Mouse (Mus musculus) CH12.LX (cell line): ENCODE data around the gene Ptprd. TPM values are rescaled to one million over a fixed set of nuclear protein-coding genes. Genes with fewer than 3 reads are reported as not detected.

Experiments
- DNase-seq: peaks from one replicate; pipeline ENCODE4 v3.0.0-alpha.2; 2013; ENCODE audit errors: extremely low read depth
- H3K27ac ChIP-seq: 2 replicates; pipeline ENCODE4 v1.5.1; 2012; ENCODE audit warnings: low read depth, mild to moderate bottlenecking, control low read depth, moderate library complexity; ENCODE audit not compliant: insufficient read depth
- H3K27me3 ChIP-seq: replicated peaks from 2 replicates; pipeline ENCODE3; 2012; ENCODE audit warnings: inconsistent platforms
- H3K36me3 ChIP-seq, 2 experiments: replicated peaks in 1 of 2; 2 replicates each; pipeline versions ENCODE3 to v1.6.1; 2012; ENCODE audit warnings: inconsistent platforms in 1 of 2, low read length in 1 of 2, mild to moderate bottlenecking in 1 of 2, mixed read lengths in 1 of 2, moderate library complexity in 1 of 2; ENCODE audit not compliant: control insufficient read depth in 1 of 2, insufficient read depth in 1 of 2
- H3K4me1 ChIP-seq, 2 experiments: 2 replicates each; pipeline ENCODE4 v1.6.1; 2012; ENCODE audit warnings: inconsistent platforms in 1 of 2, moderate library complexity in 1 of 2; ENCODE audit not compliant: insufficient read depth in 2 of 2, control insufficient read depth in 1 of 2
- H3K4me2 ChIP-seq: 2 replicates; pipeline ENCODE4 v1.6.1; 2012; ENCODE audit warnings: low read depth, mild to moderate bottlenecking, control low read depth; ENCODE audit not compliant: poor library complexity, insufficient read depth, severe bottlenecking
- H3K4me3 ChIP-seq, 3 experiments: fragments of 150-350 bp in 1 of 3; sonication (generic) in 1 of 3; replicated peaks in 1 of 3; 2 replicates each; pipeline versions ENCODE3 to v1.5.1; 2011 to 2012; ENCODE audit warnings: low read depth in 2 of 3, low read length in 2 of 3, mild to moderate bottlenecking in 2 of 3, moderate library complexity in 2 of 3, control low read depth in 1 of 3, improper control_type of control experiment in 1 of 3, inconsistent platforms in 1 of 3, mixed read lengths in 1 of 3; ENCODE audit not compliant: poor library complexity in 1 of 3
- H3K79me2 ChIP-seq: replicated peaks from 2 replicates; pipeline ENCODE4 v1.6.1; 2012; ENCODE audit warnings: mild to moderate bottlenecking, moderate library complexity; ENCODE audit not compliant: control insufficient read depth, poor library complexity, insufficient read depth, severe bottlenecking; ENCODE audit errors: extremely low read depth
- H3K9ac ChIP-seq: 2 replicates; pipeline ENCODE4 v1.6.1; 2012; ENCODE audit warnings: low read depth, mild to moderate bottlenecking, control low read depth, moderate library complexity; ENCODE audit not compliant: insufficient read depth
- H3K9me3 ChIP-seq: replicated peaks from 2 replicates; pipeline ENCODE3; 2012; ENCODE audit warnings: low read length, inconsistent platforms, mixed read lengths
- BHLHE40 ChIP-seq: IDR thresholded peaks from 2 replicates; pipeline ENCODE4 v1.6.1; 2011; ENCODE audit warnings: mild to moderate bottlenecking, low read depth, low read length, improper control_type of control experiment
- CHD1 ChIP-seq: IDR thresholded peaks from 2 replicates; pipeline ENCODE4 v1.6.1; 2012; ENCODE audit warnings: low read depth, low read length, improper control_type of control experiment, inconsistent platforms
- CHD2 ChIP-seq: IDR thresholded peaks from 2 replicates; pipeline ENCODE4 v1.6.1; 2011; ENCODE audit warnings: low read length, improper control_type of control experiment
- EP300 ChIP-seq: IDR thresholded peaks from 2 replicates; pipeline ENCODE4 v1.6.1; 2011; ENCODE audit warnings: low read length, improper control_type of control experiment
- ETS1 ChIP-seq: conservative IDR thresholded peaks from 2 replicates; pipeline ENCODE4 v1.6.1; 2012; ENCODE audit warnings: low read depth, mild to moderate bottlenecking, inconsistent platforms, low read length, improper control_type of control experiment, moderate library complexity
- GABPA ChIP-seq: IDR thresholded peaks from 2 replicates; pipeline ENCODE4 v1.6.1; 2012; ENCODE audit warnings: low read depth, low read length, improper control_type of control experiment, inconsistent platforms; ENCODE audit not compliant: insufficient replicate concordance
- JUND ChIP-seq: conservative IDR thresholded peaks from 2 replicates; pipeline ENCODE4 v1.6.1; 2011; ENCODE audit warnings: low read depth, low read length, improper control_type of control experiment
- KAT2A ChIP-seq: IDR thresholded peaks from 2 replicates; pipeline ENCODE4 v1.6.1; 2012; ENCODE audit warnings: low read length, improper control_type of control experiment, inconsistent platforms; ENCODE audit not compliant: insufficient replicate concordance
- MAFK ChIP-seq: IDR thresholded peaks from 2 replicates; pipeline ENCODE4 v1.6.1; 2011; ENCODE audit warnings: low read length, improper control_type of control experiment; ENCODE audit not compliant: insufficient replicate concordance
- MAX ChIP-seq: IDR thresholded peaks from 2 replicates; pipeline ENCODE4 v1.6.1; 2011; ENCODE audit warnings: low read length, improper control_type of control experiment
- MAZ ChIP-seq: IDR thresholded peaks from 2 replicates; pipeline ENCODE4 v1.6.1; 2012; ENCODE audit warnings: low read depth, mild to moderate bottlenecking, inconsistent platforms, low read length, improper control_type of control experiment, moderate library complexity
- MXI1 ChIP-seq: IDR thresholded peaks from 2 replicates; pipeline ENCODE4 v1.6.1; 2011; ENCODE audit warnings: mild to moderate bottlenecking, low read depth, low read length, improper control_type of control experiment
- MYC ChIP-seq: IDR thresholded peaks from 2 replicates; pipeline ENCODE4 v1.6.1; 2011; ENCODE audit warnings: low read depth, mild to moderate bottlenecking, improper control_type of control experiment, low read length
- NELFE ChIP-seq: IDR thresholded peaks from 2 replicates; pipeline ENCODE4 v1.6.1; 2011; ENCODE audit warnings: low read depth, low read length, improper control_type of control experiment
- NRF1 ChIP-seq: IDR thresholded peaks from 2 replicates; pipeline ENCODE4 v1.6.1; 2014; ENCODE audit warnings: low read depth, mild to moderate bottlenecking, inconsistent platforms, low read length, improper control_type of control experiment, moderate library complexity
- POLR2A ChIP-seq: IDR thresholded peaks from 2 replicates; pipeline ENCODE4 v1.6.1; 2011; ENCODE audit warnings: low read depth, mild to moderate bottlenecking, improper control_type of control experiment, low read length
- POLR2AphosphoS2 ChIP-seq: IDR thresholded peaks from 2 replicates; pipeline ENCODE4 v1.6.1; 2011; ENCODE audit warnings: low read depth, low read length, improper control_type of control experiment
- RAD21 ChIP-seq: IDR thresholded peaks from 2 replicates; pipeline ENCODE4 v1.6.1; 2011; ENCODE audit warnings: low read depth, mild to moderate bottlenecking, low read length, improper control_type of control experiment, moderate library complexity
- RCOR1 ChIP-seq: conservative IDR thresholded peaks from 2 replicates; pipeline ENCODE4 v1.6.1; 2012; ENCODE audit warnings: low read depth, mild to moderate bottlenecking, inconsistent platforms, low read length, improper control_type of control experiment
- SMC3 ChIP-seq: IDR thresholded peaks from 2 replicates; pipeline ENCODE4 v1.6.1; 2011; ENCODE audit warnings: low read depth, low read length, improper control_type of control experiment
- TBP ChIP-seq: conservative IDR thresholded peaks from 2 replicates; pipeline ENCODE4 v1.6.1; 2011; ENCODE audit warnings: low read depth, low read length, improper control_type of control experiment
- TCF12 ChIP-seq: IDR thresholded peaks from 2 replicates; pipeline ENCODE4 v1.6.1; 2014; ENCODE audit warnings: low read depth, mild to moderate bottlenecking, inconsistent platforms, low read length, improper control_type of control experiment
- USF2 ChIP-seq: conservative IDR thresholded peaks from 2 replicates; pipeline ENCODE4 v1.6.1; 2011; ENCODE audit warnings: low read depth, low read length, improper control_type of control experiment
- ZC3H11A ChIP-seq: IDR thresholded peaks from 2 replicates; pipeline ENCODE4 v1.6.1; 2012; ENCODE audit warnings: low read depth, mild to moderate bottlenecking, inconsistent platforms, low read length, improper control_type of control experiment
- ZKSCAN1 ChIP-seq: IDR thresholded peaks from 2 replicates; pipeline ENCODE4 v1.6.1; 2012; ENCODE audit warnings: low read depth, inconsistent platforms, low read length, improper control_type of control experiment, borderline replicate concordance
- ZMIZ1 ChIP-seq: IDR thresholded peaks from 2 replicates; pipeline ENCODE4 v1.6.1; 2012; ENCODE audit warnings: low read depth, mild to moderate bottlenecking, inconsistent platforms, low read length, improper control_type of control experiment
- ZNF384 ChIP-seq: IDR thresholded peaks from 2 replicates; pipeline ENCODE4 v1.6.1; 2012; ENCODE audit warnings: low read depth, low read length, improper control_type of control experiment, inconsistent platforms
- dilution Hi-C: fragments of 300-500 bp; cut with MboI; formaldehyde crosslinking; loops from 2 replicates; pipeline ENCODE4 v1.14.3; 2020; ENCODE audit warnings: low sequenced_read_pairs; ENCODE audit not compliant: extremely low pct_unique_long_range_greater_than_20kb, extremely low pct_ligation_motif_present
- in situ Hi-C: fragments of 300-500 bp; cut with MboI; formaldehyde crosslinking; loops from 3 replicates; pipeline ENCODE4 v1.14.3; 2019; ENCODE audit warnings: low sequenced_read_pairs, low pct_ligation_motif_present, low pct_unique_long_range_greater_than_20kb, mixed read lengths
- polyA plus RNA-seq: library from polyadenylated mRNA; unstranded; fragments of >175 nt; gene quantifications from 2 replicates; pipeline ENCODE4 v1.2.1, GENCODE M21; 2012; ENCODE audit warnings: low read depth; ENCODE audit not compliant: insufficient read length
- total RNA-seq, 2 experiments: library from RNA; depleted of rRNA; stranded (reverse); fragments of 300-350 nt in 1 of 2; fragments of >200 nt in 1 of 2; gene quantifications; 2 replicates each; pipeline ENCODE4 v1.2.3; 2012 to 2014

Gene Ptprd
- total and polyA plus RNA-seq, 3 experiments = not detected

DNA sequence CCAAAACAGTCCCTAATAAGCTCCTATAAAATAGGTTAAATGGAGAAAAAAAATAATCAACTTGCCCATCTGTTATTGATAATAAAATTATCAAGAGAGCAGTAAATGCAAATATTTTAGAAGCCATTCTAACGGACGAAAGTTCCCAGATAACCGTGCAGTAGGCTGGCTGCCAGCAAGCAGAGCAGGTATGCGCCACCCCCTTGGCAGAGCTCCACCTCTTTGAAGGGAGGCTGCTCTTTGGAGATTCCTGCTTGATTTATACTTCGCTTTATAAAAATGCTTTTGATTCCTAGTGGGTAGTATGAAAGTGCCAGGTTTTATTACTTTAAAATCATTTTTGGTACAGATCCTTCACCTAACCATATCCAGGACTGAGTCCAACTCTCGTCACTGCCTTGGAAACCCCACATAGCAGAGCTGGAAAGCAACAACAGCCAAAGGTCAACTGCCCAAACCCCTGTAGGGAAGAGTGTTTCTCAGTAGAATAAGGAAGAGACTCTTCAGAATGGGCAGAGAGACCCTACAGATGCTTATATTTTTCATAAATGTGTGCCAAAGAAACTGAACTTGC is 1770.9 kb downstream of the Ptprd start:
- dilution Hi-C loops = no loop called here
- peaks cover 46% of the 10 kb centered on the region for H3K9me3 ChIP-seq
- no peak for DNase-seq
- H3K27ac ChIP-seq = no peak overlapping the region
- H3K4me1 ChIP-seq = no peaks in the 10 kb centered on the region
- no peak for TF ChIP-seq NELFE
- no peak for TF ChIP-seq CHD1
- no peak for TF ChIP-seq MAZ
- no peak for TF ChIP-seq EP300
- no peak for TF ChIP-seq ZMIZ1
- TF ChIP-seq MXI1 = no peak
- no peak for TF ChIP-seq NRF1
- TF ChIP-seq POLR2AphosphoS2 = no peak
- TF ChIP-seq USF2 = no peak
- no peak for TF ChIP-seq MYC
- TF ChIP-seq CHD2 = no peak
- no peak for TF ChIP-seq SMC3
- TF ChIP-seq JUND = no peak
- TF ChIP-seq ZKSCAN1 = no peak
- no peak for TF ChIP-seq TBP
- no peak overlapping the region for H3K4me2 ChIP-seq
- H3K9ac ChIP-seq = no peak overlapping the region
- no peaks in the 10 kb centered on the region for H3K79me2 ChIP-seq
- in situ Hi-C loops = no loop called here
- H3K27me3 ChIP-seq = no peaks in the 10 kb centered on the region
- no peak overlapping the region for H3K4me3 ChIP-seq
- no peaks in the 10 kb centered on the region for H3K36me3 ChIP-seq

DNA sequence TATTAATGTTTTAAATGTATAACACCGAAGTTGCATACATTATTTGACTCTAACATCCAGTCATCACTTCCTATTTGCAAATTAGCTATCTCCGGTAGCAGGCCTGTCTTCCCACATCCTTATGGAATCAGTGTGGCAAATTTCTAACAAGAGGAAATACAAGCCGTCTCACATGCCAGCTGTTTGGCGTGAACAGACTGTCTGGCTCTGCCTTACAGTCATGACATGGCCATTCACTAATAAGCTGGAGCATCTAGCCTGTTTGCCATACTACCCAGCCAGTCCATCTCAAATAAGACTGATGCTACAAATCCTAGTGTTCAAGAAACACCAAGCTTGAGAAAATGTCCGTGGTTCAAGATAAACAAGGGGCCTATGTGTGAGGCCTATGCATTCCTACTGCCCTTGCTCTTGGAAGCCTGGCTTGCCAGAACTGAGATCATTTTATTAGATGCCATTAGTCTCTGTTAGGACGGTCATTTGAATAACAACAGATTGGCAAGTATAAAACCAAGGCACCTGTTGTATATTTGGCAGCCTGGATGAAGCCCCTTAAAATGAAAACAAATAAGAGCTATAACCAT is 1773.2 kb downstream of the Ptprd start:
- in situ Hi-C loops (no loop called here), dilution Hi-C loops (no loop called here)
- no peak for TF ChIP-seq NELFE
- TF ChIP-seq MXI1 = no peak
- no peak for TF ChIP-seq ETS1
- no peak for TF ChIP-seq KAT2A
- no peak for TF ChIP-seq SMC3
- no peak for TF ChIP-seq TCF12
- no peak for TF ChIP-seq NRF1
- no peak for TF ChIP-seq ZNF384
- TF ChIP-seq CHD1 = no peak
- no peak for TF ChIP-seq USF2
- TF ChIP-seq MAFK = no peak
- TF ChIP-seq MAX = no peak
- TF ChIP-seq GABPA = no peak
- TF ChIP-seq RAD21 = no peak
- no peak for TF ChIP-seq BHLHE40
- TF ChIP-seq POLR2A = no peak
- TF ChIP-seq RCOR1 = no peak
- no peak for TF ChIP-seq ZC3H11A
- peaks cover 47% of the 10 kb centered on the region for H3K9me3 ChIP-seq
- no peak overlapping the region for H3K4me3 ChIP-seq
- DNase-seq = no peak
- H3K79me2 ChIP-seq = no peaks in the 10 kb centered on the region
- no peak overlapping the region for H3K9ac ChIP-seq
- H3K4me2 ChIP-seq = no peak overlapping the region
- no peaks in the 10 kb centered on the region for H3K27me3 ChIP-seq
- no peaks in the 10 kb centered on the region for H3K36me3 ChIP-seq
- no peaks in the 10 kb centered on the region for H3K4me1 ChIP-seq
- no peak overlapping the region for H3K27ac ChIP-seq
